Mouse (Mus musculus) megakaryocyte, embryonic 14.5 days (primary cell): ENCODE results near the gene Panx2. TPM values are rescaled to one million over a fixed set of nuclear protein-coding genes. Genes with fewer than 3 reads are reported as not detected.

Experiments
- H3K27me3 ChIP-seq: replicated peaks from 2 replicates; pipeline ENCODE3; 2012; ENCODE audit warnings: inconsistent platforms
- H3K36me3 ChIP-seq: replicated peaks from 2 replicates; pipeline ENCODE3; 2012; ENCODE audit warnings: low read length, inconsistent platforms, mixed read lengths
- H3K4me1 ChIP-seq: 2 replicates; pipeline ENCODE4 v1.6.1; 2012; ENCODE audit warnings: inconsistent platforms
- H3K4me3 ChIP-seq: replicated peaks from 2 replicates; pipeline ENCODE3; 2012; ENCODE audit warnings: moderate library complexity, mild to moderate bottlenecking, inconsistent platforms
- H3K9me3 ChIP-seq: 2 replicates; pipeline ENCODE4 v1.6.1; 2012; ENCODE audit warnings: inconsistent platforms
- FLI1 ChIP-seq: IDR thresholded peaks from 2 replicates; pipeline ENCODE4 v1.6.1; 2012; ENCODE audit warnings: low read length, inconsistent platforms, mixed read lengths
- GATA1 ChIP-seq: IDR thresholded peaks from 3 replicates; pipeline ENCODE4 v1.6.1; 2012; ENCODE audit warnings: mixed read lengths, low read length, inconsistent platforms, borderline replicate concordance
- polyA plus RNA-seq: library from polyadenylated mRNA; stranded (reverse); fragments of >175 nt; gene quantifications from 2 replicates; pipeline ENCODE4 v1.2.3, GENCODE M21; 2012; ENCODE audit warnings: low replicate concordance; ENCODE audit not compliant: insufficient read depth

The Panx2 gene
- polyA plus RNA-seq, result not detected in 2 replicates

DNA sequence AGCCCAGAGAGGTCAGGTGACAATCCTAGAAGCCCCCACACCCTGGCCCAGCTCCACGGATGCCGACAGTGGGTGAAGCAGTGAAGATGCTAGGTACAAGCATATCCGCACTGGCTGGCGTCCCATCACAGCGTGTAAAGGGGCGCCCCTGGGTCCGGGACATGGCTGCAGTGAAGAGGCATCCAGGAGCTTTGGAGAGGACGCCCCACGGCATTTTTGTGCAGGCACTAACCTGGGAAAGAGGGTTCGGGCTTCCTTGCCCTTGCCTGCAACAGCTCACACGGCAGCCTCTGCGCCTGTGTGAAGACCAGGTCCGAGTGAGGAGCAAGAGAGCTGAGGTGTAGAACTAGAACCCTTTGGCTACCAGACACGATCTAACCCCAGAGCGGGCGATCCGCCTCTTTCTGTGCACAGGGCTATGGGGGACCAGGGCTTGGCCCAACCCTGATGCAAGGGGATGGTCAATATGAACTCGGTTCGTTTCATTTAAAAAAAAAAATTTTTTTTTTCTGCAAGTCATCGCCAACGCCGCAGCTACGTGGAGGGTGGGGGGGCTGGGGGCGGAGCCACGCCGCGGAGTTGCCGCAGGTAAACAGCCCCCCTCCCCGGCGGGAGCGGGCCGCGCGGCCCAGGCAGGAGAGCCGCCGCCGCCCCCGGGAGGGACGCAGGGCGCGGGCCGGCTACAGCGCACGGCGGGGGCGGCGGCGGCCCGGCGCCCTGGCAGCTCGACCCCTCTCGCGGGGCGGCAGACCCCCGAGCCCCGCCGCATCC, at the start of gene Panx2:
Gene Panx2, plus strand, starts transcription at position 574 of the 771 bp plus-strand sequence.
- TF ChIP-seq FLI1 (no peak), GATA1 (no peak)
- Histone ChIP-seq H3K9me3 (no peaks in the 10 kb centered on the region), H3K4me3 (peak within 1 kb of the TSS; percentile 92), H3K36me3 (no peaks in the 10 kb centered on the region), H3K27me3 (peaks cover 99% of the 10 kb centered on the region), H3K4me1 (peaks cover 17% of the 10 kb centered on the region)

DNA sequence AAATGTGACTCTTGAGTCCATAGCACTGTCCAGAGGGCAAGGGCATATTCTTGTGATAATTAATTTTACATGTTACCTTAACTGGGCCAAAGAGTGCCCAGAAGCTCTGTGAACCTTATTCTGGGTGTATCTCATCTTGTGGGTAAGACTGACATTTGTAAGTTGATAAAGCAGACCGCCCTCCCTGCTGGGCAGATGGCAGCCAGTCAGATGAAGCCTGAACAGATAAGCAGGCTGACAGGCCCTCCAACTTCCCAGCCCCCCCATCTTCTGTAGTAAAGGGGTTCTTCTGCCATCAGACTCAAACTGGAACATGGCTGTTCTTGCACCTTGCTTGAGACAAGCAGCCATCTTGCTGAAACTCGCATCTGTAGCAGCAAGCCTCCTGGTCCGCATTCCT, 42.8 kb upstream of the Panx2 start:
- peaks cover 34% of the 10 kb centered on the region for H3K27me3 ChIP-seq

DNA sequence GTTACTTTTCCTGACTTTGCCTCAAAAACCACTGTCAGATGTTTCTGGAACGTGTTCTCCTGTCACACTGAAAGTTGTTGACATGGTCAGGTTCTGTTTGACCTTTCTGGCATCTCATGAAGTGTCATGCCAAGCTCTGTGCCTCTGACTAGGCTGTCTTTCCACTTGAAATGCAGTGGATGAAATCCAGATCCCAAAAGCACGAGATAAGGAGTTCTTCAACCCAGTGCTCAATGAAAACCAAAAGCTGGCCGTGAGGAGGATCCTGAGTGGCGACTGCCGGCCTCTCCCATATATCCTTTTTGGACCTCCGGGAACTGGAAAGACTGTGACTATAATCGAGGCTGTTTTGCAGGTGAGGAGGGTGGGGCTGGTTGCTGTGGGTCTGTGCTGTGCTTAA, 39.4 kb upstream of the Panx2 start:
- no peak overlapping the region for H3K4me3 ChIP-seq
- peaks cover 55% of the 10 kb centered on the region for H3K27me3 ChIP-seq
- no peaks in the 10 kb centered on the region for H3K4me1 ChIP-seq
- no peaks in the 10 kb centered on the region for H3K36me3 ChIP-seq
- no peak for TF ChIP-seq FLI1
- no peak for TF ChIP-seq GATA1
- no peaks in the 10 kb centered on the region for H3K9me3 ChIP-seq

More for the DNA sequence above, 42.8 kb upstream of the Panx2 start:
- Histone ChIP-seq H3K4me1 (no peaks in the 10 kb centered on the region), H3K4me3 (no peak overlapping the region), H3K36me3 (no peaks in the 10 kb centered on the region), H3K9me3 (no peaks in the 10 kb centered on the region)
- no peak for TF ChIP-seq GATA1
- TF ChIP-seq FLI1, result no peak

DNA sequence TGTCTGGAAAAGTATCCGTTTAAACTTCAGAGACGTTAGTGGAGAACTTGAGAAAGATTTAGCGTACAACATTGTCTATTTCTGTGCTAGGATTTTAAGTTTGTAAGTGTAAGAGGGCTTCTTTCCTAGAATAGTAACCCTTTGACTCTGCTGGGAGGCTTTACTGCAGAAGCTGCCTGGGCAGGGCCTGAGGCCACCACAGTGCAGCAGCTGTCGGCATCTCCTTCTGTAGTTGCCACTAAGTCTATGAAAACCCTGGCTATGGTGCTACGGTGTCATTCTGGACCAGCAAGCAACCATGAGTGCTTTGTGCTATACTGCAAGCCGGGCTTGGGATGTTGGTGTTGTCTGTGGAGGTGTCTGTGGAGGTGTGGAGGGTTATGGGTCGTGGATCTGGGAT, 39.0 kb upstream of the Panx2 start:
- no peaks in the 10 kb centered on the region for H3K36me3 ChIP-seq
- TF ChIP-seq GATA1 (no peak), FLI1 (no peak)
- no peaks in the 10 kb centered on the region for H3K9me3 ChIP-seq
- no peak overlapping the region for H3K4me3 ChIP-seq
- no peaks in the 10 kb centered on the region for H3K4me1 ChIP-seq
- peaks cover 56% of the 10 kb centered on the region for H3K27me3 ChIP-seq

DNA sequence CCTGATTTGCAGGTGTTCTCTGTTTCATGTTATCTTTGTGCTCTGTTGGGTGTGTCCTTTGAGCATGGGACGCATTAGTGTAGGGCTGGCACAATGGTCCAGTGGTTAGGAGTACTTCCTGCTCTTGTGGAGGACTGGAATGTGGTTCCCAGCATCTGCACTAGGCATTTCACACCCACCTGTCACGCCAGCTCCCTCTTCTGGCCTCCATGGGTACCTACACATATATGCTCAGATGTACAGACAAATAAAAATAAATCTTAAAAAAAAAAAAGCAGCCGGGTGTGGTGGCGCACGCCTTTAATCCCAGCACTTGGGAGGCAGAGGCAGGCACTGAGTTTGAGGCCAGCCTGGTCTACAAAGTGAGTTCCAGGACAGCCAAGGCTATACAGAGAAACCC, 15.2 kb upstream of the Panx2 start:
- Histone ChIP-seq H3K9me3 (peaks cover 20% of the 10 kb centered on the region), H3K4me1 (no peaks in the 10 kb centered on the region), H3K4me3 (no peak overlapping the region), H3K27me3 (peaks cover 21% of the 10 kb centered on the region), H3K36me3 (no peaks in the 10 kb centered on the region)
- no peak for TF ChIP-seq FLI1
- TF ChIP-seq GATA1, result no peak

DNA sequence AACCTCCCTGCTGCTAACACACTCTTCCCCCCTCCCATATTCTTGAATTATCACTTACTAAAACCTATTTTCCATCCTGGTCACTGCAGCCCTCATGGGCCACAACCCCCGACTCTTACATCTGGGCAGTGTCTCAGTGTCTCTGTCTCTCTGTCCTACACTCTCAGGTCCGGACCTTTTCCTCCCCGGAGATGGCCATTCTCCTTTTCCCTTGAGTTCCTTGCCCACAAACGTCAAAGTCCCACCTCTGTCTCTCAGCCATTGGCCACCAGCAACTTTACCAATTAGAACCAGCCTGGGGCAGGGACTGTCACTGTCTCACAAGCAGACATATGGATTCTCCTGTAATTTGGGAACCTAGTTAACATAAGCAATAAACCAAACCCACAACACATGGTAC, 13.2 kb upstream of the Panx2 start:
- peaks cover 30% of the 10 kb centered on the region for H3K27me3 ChIP-seq
- no peak overlapping the region for H3K4me3 ChIP-seq
- TF ChIP-seq FLI1 (no peak), GATA1 (no peak)
- no peaks in the 10 kb centered on the region for H3K36me3 ChIP-seq
- H3K9me3 ChIP-seq, result peaks cover 20% of the 10 kb centered on the region
- no peaks in the 10 kb centered on the region for H3K4me1 ChIP-seq

DNA sequence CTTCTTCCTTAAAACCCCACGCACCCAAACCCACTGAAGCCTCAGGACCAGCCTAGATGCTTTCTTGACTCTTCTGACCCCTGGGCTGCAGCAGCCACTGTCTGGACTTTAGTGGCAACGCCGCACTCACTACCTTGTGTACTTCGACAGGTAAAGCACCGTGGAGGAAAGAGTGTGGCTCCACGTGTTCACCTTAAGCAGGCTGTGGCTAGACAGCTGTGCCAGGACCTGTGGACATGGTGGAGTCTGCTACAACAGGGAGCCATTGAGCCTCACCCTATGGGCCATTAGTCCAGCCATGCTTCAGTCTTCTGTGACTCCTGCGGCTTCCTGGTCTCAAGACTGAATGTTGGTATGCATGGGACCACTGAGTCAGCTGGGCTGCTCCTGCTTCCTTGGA, 4.9 kb upstream of the Panx2 start:
- no peak overlapping the region for H3K4me3 ChIP-seq
- H3K9me3 ChIP-seq, result no peaks in the 10 kb centered on the region
- peaks cover 84% of the 10 kb centered on the region for H3K27me3 ChIP-seq
- no peaks in the 10 kb centered on the region for H3K36me3 ChIP-seq
- TF ChIP-seq GATA1 (no peak), FLI1 (no peak)
- peaks cover 10% of the 10 kb centered on the region for H3K4me1 ChIP-seq

DNA sequence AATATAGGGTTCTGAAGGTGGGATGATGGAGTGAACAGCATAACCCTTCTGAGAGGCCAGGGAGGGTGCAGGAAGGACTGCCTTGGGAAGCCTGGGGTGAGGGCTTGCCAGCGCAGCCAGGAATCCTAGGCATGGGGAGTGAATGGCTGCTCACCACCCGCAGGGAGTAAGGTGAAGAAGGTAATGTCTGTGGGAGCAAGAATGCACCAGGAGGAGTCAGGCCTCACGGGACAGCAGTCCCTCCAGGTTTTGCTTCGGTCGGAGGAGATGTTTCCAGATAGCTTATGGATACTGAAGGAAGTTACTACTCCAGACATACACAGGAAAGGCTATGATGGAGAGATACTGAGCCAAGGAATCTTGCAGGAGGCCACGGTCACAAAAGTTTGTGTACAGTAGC, 798 bp upstream of the Panx2 start:
- peaks cover 17% of the 10 kb centered on the region for H3K4me1 ChIP-seq
- peaks cover 97% of the 10 kb centered on the region for H3K27me3 ChIP-seq
- H3K4me3 ChIP-seq, result no peak overlapping the region
- TF ChIP-seq GATA1, result no peak
- no peaks in the 10 kb centered on the region for H3K9me3 ChIP-seq
- no peaks in the 10 kb centered on the region for H3K36me3 ChIP-seq

DNA sequence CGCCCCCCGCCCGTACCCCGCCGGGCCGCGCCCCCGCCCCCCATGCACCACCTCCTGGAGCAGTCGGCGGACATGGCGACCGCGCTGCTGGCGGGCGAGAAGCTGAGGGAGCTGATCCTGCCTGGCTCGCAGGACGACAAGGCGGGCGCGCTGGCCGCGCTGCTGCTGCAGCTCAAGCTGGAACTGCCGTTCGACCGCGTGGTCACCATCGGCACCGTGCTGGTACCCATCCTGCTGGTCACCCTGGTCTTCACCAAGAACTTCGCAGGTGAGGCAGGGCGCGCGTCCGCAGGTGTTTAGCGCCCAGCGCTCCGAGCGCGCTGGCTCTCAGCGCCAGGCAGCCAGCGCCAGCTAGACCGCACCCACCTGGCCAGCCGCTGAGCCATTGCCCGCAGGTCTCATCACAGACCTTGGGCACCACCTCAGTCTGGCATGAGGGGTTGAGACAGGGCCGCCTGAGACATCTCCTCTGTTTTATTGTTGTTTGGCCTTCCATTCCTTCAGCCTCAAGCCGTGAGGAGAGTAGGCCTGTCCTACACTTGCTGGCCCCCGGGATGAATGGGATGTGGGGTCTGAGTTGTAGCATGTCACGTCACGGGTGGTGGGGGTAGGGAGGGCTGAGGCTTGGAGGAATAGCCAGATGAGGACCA, 623 bp downstream of the Panx2 start:
- Histone ChIP-seq H3K27me3 (peaks cover 99% of the 10 kb centered on the region), H3K9me3 (no peaks in the 10 kb centered on the region), H3K4me3 (peak overlapping the region; percentile 92), H3K36me3 (no peaks in the 10 kb centered on the region), H3K4me1 (peaks cover 17% of the 10 kb centered on the region)
- TF ChIP-seq GATA1 (no peak), FLI1 (no peak)

DNA sequence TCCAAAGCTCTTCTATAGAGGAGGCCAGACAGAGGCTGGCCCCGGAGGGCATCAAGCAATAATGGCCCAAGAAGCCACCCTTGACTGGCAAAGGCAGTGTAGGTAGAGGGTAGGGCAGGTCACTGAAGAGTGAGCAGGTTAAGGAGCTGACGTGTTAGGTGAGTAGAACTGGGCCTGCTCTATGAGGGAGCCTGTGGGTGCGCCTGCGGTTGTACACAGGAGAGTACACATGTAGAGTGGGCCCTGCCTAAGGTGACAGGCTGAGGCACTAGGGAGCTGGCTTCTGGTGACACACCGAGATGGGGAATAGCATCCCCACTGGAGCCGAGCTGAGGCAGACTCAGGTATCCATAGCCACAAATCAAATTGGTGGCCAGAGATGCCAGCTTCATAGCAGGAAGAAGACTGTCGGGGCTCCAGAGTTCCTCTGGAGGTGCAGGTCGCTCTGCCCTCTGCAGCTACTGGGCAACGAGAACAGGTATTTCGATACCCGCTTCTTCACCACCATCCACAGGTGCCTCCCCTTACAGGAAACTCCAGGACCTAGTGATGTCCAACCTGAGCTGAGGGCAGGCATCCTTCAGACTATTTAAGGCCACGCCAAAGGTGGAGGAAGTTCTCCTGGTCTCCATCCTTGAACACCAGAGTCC, 1.4 kb downstream of the Panx2 start:
- no peaks in the 10 kb centered on the region for H3K36me3 ChIP-seq
- peaks cover 17% of the 10 kb centered on the region for H3K4me1 ChIP-seq
- no peaks in the 10 kb centered on the region for H3K9me3 ChIP-seq
- peaks cover 98% of the 10 kb centered on the region for H3K27me3 ChIP-seq
- TF ChIP-seq GATA1, result no peak
- TF ChIP-seq FLI1, result no peak
- H3K4me3 ChIP-seq, result no peak overlapping the region
